Mouse (Mus musculus): Measurements from ENCODE around the gene Unc119b.

DNA sequence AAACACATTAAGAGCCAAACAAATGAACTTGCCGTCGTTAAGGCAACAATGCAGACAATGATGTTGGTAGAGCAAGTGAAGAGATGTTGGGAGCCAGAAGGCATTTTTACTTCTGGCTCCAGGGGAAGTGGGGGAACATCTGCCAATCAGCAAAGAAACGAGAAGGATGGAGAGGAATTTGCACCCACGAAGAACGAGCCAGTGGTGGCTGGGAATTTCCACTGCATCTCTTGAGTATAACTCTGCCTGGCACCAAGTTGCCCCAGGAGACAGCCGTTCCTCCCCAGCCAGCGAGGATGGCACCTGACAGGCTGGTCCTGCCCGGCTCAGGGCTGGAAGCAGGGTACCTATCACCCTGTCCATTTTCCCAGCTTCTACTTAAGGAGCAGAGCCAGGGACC, 48.1 kb upstream of the Unc119b start:
- TF ChIP-seq EP300 (IDR thresholded peaks at IDR 0.05) (no peak), CTCF (IDR thresholded peaks at IDR 0.05) (no peak)
